Mouse (Mus musculus) inflammation-experienced regulatory T-cells, adult 6 months (primary cell): Measurements from ENCODE around the gene Vmn1r86. TPM values are rescaled to one million over a fixed set of nuclear protein-coding genes. Genes with fewer than 3 reads are reported as not detected.

ENCODE experiments used
- ATAC-seq: one replicate; pipeline ENCODE4 v1.8.0; 2017
- polyA plus RNA-seq, 3 experiments: library from polyadenylated mRNA; unstranded; fragments of 100-300 nt; shearing (Covaris generic); gene quantifications; one replicate each; pipeline ENCODE4 v1.2.1; 2017

The Vmn1r86 gene
- under 1 TPM in 1 of 3 experiments, not detected in 2; 0.05 TPM for polyA plus RNA-seq

- no peak for ATAC-seq
Observed at GRCm38 (mm10) chr7:13119817-13120216, at the start of gene Vmn1r86. Gene Vmn1r86 (minus strand): TSS chr7:13119917.

DNA sequence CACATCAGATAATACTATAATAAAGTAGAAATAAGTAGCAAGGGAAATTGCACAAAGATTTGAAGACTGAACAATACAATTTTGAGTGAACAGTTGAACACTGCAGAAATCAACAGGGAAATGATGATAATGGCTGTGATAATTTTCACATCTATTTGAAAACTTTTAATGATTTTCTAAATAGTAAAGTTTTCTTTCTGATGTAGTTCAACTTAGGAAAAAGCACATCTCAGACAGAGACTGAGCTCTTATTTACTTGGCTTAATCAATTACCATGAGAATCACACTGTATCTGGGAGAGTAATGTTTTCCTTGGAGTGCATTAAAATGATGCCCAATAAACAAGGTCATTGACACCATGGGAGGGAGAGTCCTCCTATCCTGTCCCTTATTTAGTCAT, 39.6 kb upstream of the Vmn1r86 start, which contains the start of gene Vmn1r88:
Gene Vmn1r88 (plus strand): TSS at position 301 of the 400 bp plus-strand sequence.
- no peak for ATAC-seq

GRCm38 (mm10) chr7:13140057-13140456, 20.3 kb upstream of the Vmn1r86 start, which contains the start of gene Vmn1r87:
Gene Vmn1r87 (minus strand): TSS chr7:13140157.
- no peak for ATAC-seq

- no peak for ATAC-seq
Observed at GRCm38 (mm10) chr7:13137340-13137739, 17.6 kb upstream of the Vmn1r86 start.

- ATAC-seq, result no peak
Observed at GRCm38 (mm10) chr7:13131856-13132255, 12.1 kb upstream of the Vmn1r86 start.

- peak; percentile 74 for ATAC-seq
Observed at GRCm38 (mm10) chr7:13123554-13124153, 3.9 kb upstream of the Vmn1r86 start.

DNA sequence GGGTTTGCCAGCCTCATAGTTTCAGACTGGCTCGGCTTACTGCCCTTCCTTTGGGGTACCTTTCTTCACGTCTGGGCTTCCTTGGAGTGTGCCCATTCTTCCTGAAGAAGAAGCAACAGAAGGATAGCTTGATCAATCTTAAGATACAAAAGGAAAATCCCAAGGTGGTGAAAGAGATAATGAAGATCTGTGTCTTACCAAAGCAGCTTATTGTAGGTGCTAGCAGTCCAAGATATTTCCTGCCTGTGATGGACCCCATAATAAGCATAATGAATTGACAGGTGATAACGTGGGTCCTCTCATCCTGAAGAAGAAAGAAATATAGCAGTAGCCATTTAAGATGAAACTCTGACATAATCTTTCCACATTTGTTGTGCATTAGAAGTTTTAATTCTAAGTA, 24.6 kb downstream of the Vmn1r86 start, which contains the start of gene Vmn1r85:
Gene Vmn1r85 (minus strand): TSS at position 101 of the 400 bp plus-strand sequence.
- ATAC-seq, result no peak

- ATAC-seq, result no peak
Observed at GRCm38 (mm10) chr7:13072293-13072692, 47.4 kb downstream of the Vmn1r86 start.

GRCm38 (mm10) chr7:13063399-13063798, 56.3 kb downstream of the Vmn1r86 start:
- peak; percentile 41 for ATAC-seq

- ATAC-seq, result no peak
Observed at GRCm38 (mm10) chr7:13059536-13059935, 60.2 kb downstream of the Vmn1r86 start.

GRCm38 (mm10) chr7:13056913-13057700, 62.6 kb downstream of the Vmn1r86 start:
- ATAC-seq, result no peak

- peak; percentile 94 for ATAC-seq
Observed at GRCm38 (mm10) chr7:13054287-13055010, 65.3 kb downstream of the Vmn1r86 start, which contains the start of gene Mzf1. Gene Mzf1 (minus strand): TSS chr7:13054764.

- peak; percentile 42 for ATAC-seq
Observed at GRCm38 (mm10) chr7:13053961-13054286, 65.8 kb downstream of the Vmn1r86 start.

GRCm38 (mm10) chr7:13053501-13053900, 66.2 kb downstream of the Vmn1r86 start:
- ATAC-seq, result no peak

GRCm38 (mm10) chr7:13053001-13053400, 66.7 kb downstream of the Vmn1r86 start:
- ATAC-seq, result no peak

Other genes starting within 250 kb of the Vmn1r86 start
- 1 to 10 TPM; 1.1 to 1.6 (median 1.6) TPM for gene Zfp128, start 238.7 kb downstream of the Vmn1r86 start, polyA plus RNA-seq
- gene Zscan22, start 222.1 kb downstream of the Vmn1r86 start, polyA plus RNA-seq, result 10 to 100 TPM; 10.5 to 11.0 (median 10.6) TPM
- gene Rps5, start 197.6 kb downstream of the Vmn1r86 start, polyA plus RNA-seq, result 1,000 to 10,000 TPM; 1,828 to 3,143 (median 2,832) TPM
- gene Rnf225, start 192.5 kb downstream of the Vmn1r86 start, polyA plus RNA-seq, result under 1 TPM in 2 of 3 experiments, not detected in 1; 0.11 to 0.28 TPM
- gene Zfp324, start 154.1 kb downstream of the Vmn1r86 start, polyA plus RNA-seq, result 1 to 10 TPM; 1.8 to 3.6 (median 2.6) TPM
- 1 to 10 TPM; 2.7 to 5.9 (median 4.1) TPM for gene Zfp446, start 142.1 kb downstream of the Vmn1r86 start, polyA plus RNA-seq
- gene Slc27a5, start 121.7 kb downstream of the Vmn1r86 start, polyA plus RNA-seq, result 1 to 10 TPM in 1 of 3 experiments, under 1 TPM in 2; 0.41 to 1.2 (median 0.64) TPM
- 10 to 100 TPM; 42.1 to 76.8 (median 57.0) TPM for gene Trim28, start 120.8 kb downstream of the Vmn1r86 start, polyA plus RNA-seq
- gene Zbtb45, start 109.9 kb downstream of the Vmn1r86 start, polyA plus RNA-seq, result 1 to 10 TPM; 5.4 to 8.0 (median 6.5) TPM
- gene Chmp2a, start 85.1 kb downstream of the Vmn1r86 start, polyA plus RNA-seq, result 100 to 1,000 TPM; 296 to 343 (median 309) TPM
- gene Ube2m, start 81.6 kb downstream of the Vmn1r86 start, polyA plus RNA-seq, result 10 to 100 TPM; 14.9 to 21.8 (median 16.4) TPM
- gene Mzf1, start 65.2 kb downstream of the Vmn1r86 start, polyA plus RNA-seq, result under 1 TPM; 0.18 to 0.35 (median 0.20) TPM
- not detected for gene Vmn1r85, start 24.7 kb downstream of the Vmn1r86 start, polyA plus RNA-seq
- gene Vmn1r87, start 20.2 kb upstream of the Vmn1r86 start, polyA plus RNA-seq, result under 1 TPM in 1 of 3 experiments, not detected in 2; 0.15 TPM
- under 1 TPM; 0.04 to 0.07 (median 0.05) TPM for gene Vmn1r88, start 39.7 kb upstream of the Vmn1r86 start, polyA plus RNA-seq
- not detected for gene Vmn1r89, start 93.1 kb upstream of the Vmn1r86 start, polyA plus RNA-seq
- 10 to 100 TPM; 24.1 to 85.4 (median 33.4) TPM for gene Lig1, start 157.4 kb upstream of the Vmn1r86 start, polyA plus RNA-seq
- gene Zswim9, start 158.8 kb upstream of the Vmn1r86 start, polyA plus RNA-seq, result 1 to 10 TPM; 1.7 to 2.5 (median 2.2) TPM
- 1 to 10 TPM in 1 of 3 experiments, under 1 TPM in 2; 0.39 to 1.0 (median 0.41) TPM for gene Pla2g4c, start 204.7 kb upstream of the Vmn1r86 start, polyA plus RNA-seq